Mouse (Mus musculus) midbrain, embryonic 15.5 days (tissue): Measurements from ENCODE around the gene Poc1b. TPM values are rescaled to one million over a fixed set of nuclear protein-coding genes. Genes with fewer than 3 reads are reported as not detected.

Source experiments
- ATAC-seq: fragments of 200-750 bp; cut with Nextera tagmentation; replicated peaks from 2 replicates; pipeline ENCODE4 v1.8.0; 2017; ENCODE audit warnings: moderate TSS enrichment
- H3K27ac ChIP-seq: fragments of 300-500 bp; sonication (generic); 2 replicates; pipeline ENCODE4 v1.5.1; 2015; ENCODE audit warnings: mild to moderate bottlenecking, inconsistent platforms
- H3K27me3 ChIP-seq: fragments of 300-500 bp; sonication (generic); replicated peaks from 2 replicates; pipeline ENCODE4 v1.6.1; 2015; ENCODE audit warnings: inconsistent platforms
- H3K36me3 ChIP-seq: fragments of 300-500 bp; sonication (generic); replicated peaks from 2 replicates; pipeline ENCODE4 v1.6.1; 2015; ENCODE audit warnings: inconsistent platforms
- H3K4me1 ChIP-seq: fragments of 300-500 bp; sonication (generic); 2 replicates; pipeline ENCODE4 v1.6.1; 2015; ENCODE audit warnings: inconsistent platforms
- H3K4me2 ChIP-seq: fragments of 300-500 bp; sonication (generic); 2 replicates; pipeline ENCODE4 v1.6.1; 2015; ENCODE audit warnings: inconsistent platforms, mild to moderate bottlenecking, moderate library complexity
- H3K4me3 ChIP-seq: fragments of 300-500 bp; sonication (generic); 2 replicates; pipeline ENCODE4 v1.5.1; 2015; ENCODE audit warnings: mild to moderate bottlenecking, inconsistent platforms
- H3K9ac ChIP-seq: fragments of 300-500 bp; sonication (generic); 2 replicates; pipeline ENCODE4 v1.6.1; 2015; ENCODE audit warnings: mild to moderate bottlenecking, inconsistent platforms
- H3K9me3 ChIP-seq: fragments of 300-500 bp; sonication (generic); 2 replicates; pipeline ENCODE4 v1.6.1; 2016; ENCODE audit warnings: inconsistent platforms
- WGBS: fragments of 180-500 bp; shearing (Covaris S2); methylation state at CpG from one replicate; pipeline ENCODE4 v1.1.7; 2015; ENCODE audit warnings: mixed read lengths; 5-methylcytosine and 5-hydroxymethylcytosine counted together
- polyA plus RNA-seq: library from polyadenylated mRNA; unstranded; fragments of >200 nt; fragmentation: Nextera tagmentation; extraction: Ambion mirVana; gene quantifications from 2 replicates; pipeline ENCODE4 v1.2.1, GENCODE M21; 2015

Poc1b gene
- polyA plus RNA-seq, 1 experiment from 2014 or later: 10.9 TPM

DNA sequence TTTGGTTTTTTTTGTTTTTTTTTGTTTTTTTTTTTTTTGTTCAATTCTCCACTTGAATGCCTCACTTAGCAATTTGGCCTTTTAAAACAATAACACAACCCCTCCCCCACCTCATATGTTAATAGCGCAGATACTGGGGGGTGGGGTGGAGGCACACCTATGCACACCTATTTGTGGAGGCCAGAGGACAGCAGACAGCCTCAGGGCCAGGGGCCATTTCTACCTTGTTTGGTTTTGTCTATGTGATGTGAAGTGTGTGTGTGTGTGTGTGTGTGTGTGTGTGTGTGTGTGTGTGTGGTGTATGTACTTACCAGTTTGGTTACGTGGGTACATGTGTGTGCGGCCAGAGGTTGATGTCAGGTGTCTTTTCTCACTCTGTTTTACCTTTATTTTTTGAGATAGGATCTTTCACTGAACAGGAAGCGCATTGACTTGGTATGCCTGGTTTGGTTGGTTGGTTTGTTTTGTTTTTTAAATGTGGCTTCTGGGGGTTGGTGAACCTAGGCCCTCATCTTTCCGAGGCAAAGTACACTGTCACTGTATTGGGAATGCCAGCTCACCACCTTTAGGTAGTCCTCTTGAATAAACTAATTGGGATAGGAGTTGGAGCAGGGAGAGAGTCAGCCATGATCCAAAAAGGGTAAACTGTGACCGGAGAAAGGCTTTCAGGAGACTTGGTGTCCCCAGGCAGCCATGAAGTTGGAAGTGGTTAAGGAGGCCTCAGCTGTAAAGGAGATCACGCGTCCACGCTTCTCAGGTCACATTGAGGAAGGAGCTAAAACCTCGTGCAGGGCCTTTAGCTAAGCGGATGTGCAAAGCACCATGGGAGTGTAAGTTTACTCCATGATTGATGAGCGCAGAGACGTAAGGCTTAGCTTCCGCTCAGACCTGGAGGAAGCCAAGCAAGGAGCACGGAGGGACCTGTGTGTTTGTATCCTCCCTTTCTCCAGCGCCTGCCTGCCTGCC, 10.1 kb downstream of the Poc1b start:
- no peaks in the 10 kb centered on the region for H3K9me3 ChIP-seq
- 93% methylated on average over 16 of the region's 16 CpGs for WGBS
- H3K9ac ChIP-seq: no peak overlapping the region
- ATAC-seq: no peak
- no peaks in the 10 kb centered on the region for H3K27me3 ChIP-seq
- H3K4me3 ChIP-seq: no peak overlapping the region
- H3K27ac ChIP-seq: no peak overlapping the region
- peaks cover 14% of the 10 kb centered on the region; the same call in 1 of the 2 replicates for H3K4me1 ChIP-seq
- no peak overlapping the region for H3K4me2 ChIP-seq
- H3K36me3 ChIP-seq: no peaks in the 10 kb centered on the region

DNA sequence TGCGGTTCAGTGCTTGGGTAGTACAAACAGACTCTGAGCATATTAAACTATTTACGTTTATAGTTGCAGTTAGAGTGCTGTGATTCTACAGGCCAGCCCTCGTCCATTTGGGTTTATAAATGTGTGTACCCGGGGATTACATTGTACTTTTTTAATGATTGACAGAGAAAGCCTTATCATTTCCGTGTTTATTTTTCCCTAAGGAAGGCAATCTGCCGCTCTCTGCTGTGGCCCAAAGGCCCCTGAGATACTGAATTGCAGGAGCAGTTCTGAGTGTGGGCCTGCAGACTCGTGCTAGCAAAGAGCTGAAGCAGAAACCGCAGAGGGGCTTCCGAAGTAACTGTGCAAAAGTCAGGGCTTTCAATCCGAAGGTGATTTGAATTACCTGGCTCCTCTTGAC, 11.0 kb downstream of the Poc1b start:
- WGBS: 86% methylated on average over 10 of the region's 10 CpGs
- H3K9me3 ChIP-seq: no peaks in the 10 kb centered on the region
- no peak for ATAC-seq

DNA sequence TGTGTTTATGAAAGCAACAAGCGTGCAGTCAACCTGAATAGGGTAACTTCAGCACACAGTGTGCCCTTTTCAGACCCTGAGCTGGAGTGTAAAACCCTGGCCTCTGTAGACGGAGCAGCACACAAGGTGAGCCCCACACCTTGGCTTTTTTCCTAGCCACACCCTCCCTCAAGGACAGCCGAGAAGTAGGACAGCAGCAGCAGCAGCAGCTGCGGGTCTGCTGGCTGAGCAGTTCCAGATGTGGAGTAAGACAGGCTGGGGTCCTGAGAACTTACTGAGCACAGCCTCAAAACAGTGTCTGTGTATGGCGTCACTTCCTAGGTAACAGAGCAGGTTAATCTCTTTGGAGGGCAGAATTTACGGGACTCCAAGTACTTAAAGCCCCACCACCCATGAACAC, 11.9 kb downstream of the Poc1b start:
- 88% methylated on average over 6 of the region's 6 CpGs for WGBS

More for the DNA sequence above, 11.0 kb downstream of the Poc1b start:
- H3K4me1 ChIP-seq: peaks cover 9% of the 10 kb centered on the region; the same call in 1 of the 2 replicates
- no peak overlapping the region for H3K4me3 ChIP-seq
- H3K4me2 ChIP-seq: no peak overlapping the region
- H3K27me3 ChIP-seq: no peaks in the 10 kb centered on the region
- H3K36me3 ChIP-seq: no peaks in the 10 kb centered on the region
- no peak overlapping the region for H3K9ac ChIP-seq
- no peak overlapping the region for H3K27ac ChIP-seq

DNA sequence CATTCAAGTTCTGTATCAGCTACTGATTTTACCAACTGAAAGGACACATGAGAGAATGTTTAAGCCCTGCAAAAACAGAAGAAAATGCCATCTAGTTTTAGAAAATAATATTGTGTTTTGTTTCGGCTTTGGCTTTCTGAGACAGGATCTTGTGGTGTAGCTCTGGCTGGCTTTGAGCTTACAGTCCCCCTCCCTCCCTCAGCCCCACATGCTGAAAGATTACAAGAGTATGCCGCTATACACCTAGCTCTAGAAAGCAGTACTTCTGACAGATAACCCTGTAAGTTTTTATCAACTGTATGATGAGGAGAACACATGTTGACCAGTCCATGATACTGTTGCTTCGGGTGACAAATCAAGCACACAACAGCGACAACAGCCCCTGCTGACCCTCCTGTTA, 12.6 kb downstream of the Poc1b start:
- H3K9me3 ChIP-seq: no peaks in the 10 kb centered on the region
- ATAC-seq: no peak
- H3K4me1 ChIP-seq: 0 out of 2 replicates have a peak, but pooled peaks cover 6% of the 10 kb centered on the region
- 91% methylated on average over 4 of the region's 4 CpGs for WGBS
- no peaks in the 10 kb centered on the region for H3K27me3 ChIP-seq
- no peak overlapping the region for H3K4me2 ChIP-seq
- H3K4me3 ChIP-seq: no peak overlapping the region
- H3K36me3 ChIP-seq: no peaks in the 10 kb centered on the region
- H3K27ac ChIP-seq: no peak overlapping the region
- no peak overlapping the region for H3K9ac ChIP-seq

More for the DNA sequence above, 11.9 kb downstream of the Poc1b start:
- Histone ChIP-seq H3K9ac (no peak overlapping the region), H3K4me3 (no peak overlapping the region), H3K4me1 (0 out of 2 replicates have a peak, but pooled peaks cover 6% of the 10 kb centered on the region), H3K9me3 (no peaks in the 10 kb centered on the region), H3K27ac (no peak overlapping the region), H3K27me3 (no peaks in the 10 kb centered on the region), H3K4me2 (no peak overlapping the region), H3K36me3 (no peaks in the 10 kb centered on the region)
- no peak for ATAC-seq

DNA sequence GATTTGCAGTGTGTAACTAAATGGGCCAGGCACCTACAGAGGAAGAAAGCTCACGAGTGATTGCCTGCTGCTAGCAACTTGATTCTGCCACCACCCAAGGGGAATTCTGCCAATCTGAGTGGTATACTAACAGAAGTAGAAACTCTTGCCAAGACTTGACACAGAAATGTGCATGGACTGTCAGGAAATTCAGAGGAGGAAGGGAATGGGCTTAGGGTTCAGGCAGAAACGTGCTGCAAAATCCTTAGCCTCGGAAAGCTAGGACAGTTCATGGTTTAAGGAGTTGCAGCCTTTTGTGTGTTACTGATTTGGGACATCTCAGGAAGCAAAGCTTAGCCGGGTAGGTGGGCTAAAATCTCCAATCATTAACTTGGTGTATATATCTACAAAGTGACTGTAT, 19.4 kb downstream of the Poc1b start, which contains the start of gene Phxr2:
Gene Phxr2 (minus strand): TSS at position 101 of the 400 bp plus-strand sequence.
- H3K9me3 ChIP-seq: no peaks in the 10 kb centered on the region
- no peak within 1 kb of the TSS for H3K4me3 ChIP-seq
- 90% methylated on average over 4 of the region's 4 CpGs for WGBS
- no peak within 1 kb of the TSS for H3K9ac ChIP-seq
- H3K36me3 ChIP-seq: no peaks in the 10 kb centered on the region; the same call in 1 of the 2 replicates
- no peak within 1 kb of the TSS for H3K27ac ChIP-seq
- H3K27me3 ChIP-seq: no peaks in the 10 kb centered on the region
- no peak within 1 kb of the TSS for H3K4me2 ChIP-seq
- H3K4me1 ChIP-seq: no peaks in the 10 kb centered on the region
- no peak for ATAC-seq

DNA sequence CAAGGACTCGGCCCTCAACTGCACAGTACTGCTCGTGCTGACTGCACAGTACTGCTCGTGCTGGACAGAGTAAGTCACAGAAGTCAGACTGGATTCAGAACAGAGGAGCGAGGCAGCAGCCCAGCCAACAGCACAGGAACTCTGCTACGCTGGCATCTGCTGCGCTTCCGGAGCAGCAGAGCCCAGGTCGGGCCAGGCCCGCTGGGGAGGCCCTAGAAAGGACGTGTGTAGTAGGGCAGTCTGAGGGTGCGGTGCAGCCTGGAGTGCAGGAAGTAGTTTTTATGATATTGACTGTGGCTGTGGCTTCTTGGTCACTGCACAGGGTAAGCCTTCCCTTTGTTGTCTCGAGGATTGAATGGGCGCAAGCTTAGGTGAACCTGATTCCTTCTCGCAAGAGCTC, 20.1 kb downstream of the Poc1b start:
- no peak overlapping the region for H3K4me3 ChIP-seq
- no peaks in the 10 kb centered on the region for H3K27me3 ChIP-seq
- H3K4me2 ChIP-seq: no peak overlapping the region
- WGBS: 91% methylated on average over 14 of the region's 14 CpGs
- no peaks in the 10 kb centered on the region; the same call in 1 of the 2 replicates for H3K36me3 ChIP-seq
- no peaks in the 10 kb centered on the region for H3K9me3 ChIP-seq
- H3K9ac ChIP-seq: no peak overlapping the region
- H3K4me1 ChIP-seq: no peaks in the 10 kb centered on the region
- no peak for ATAC-seq
- no peak overlapping the region for H3K27ac ChIP-seq

DNA sequence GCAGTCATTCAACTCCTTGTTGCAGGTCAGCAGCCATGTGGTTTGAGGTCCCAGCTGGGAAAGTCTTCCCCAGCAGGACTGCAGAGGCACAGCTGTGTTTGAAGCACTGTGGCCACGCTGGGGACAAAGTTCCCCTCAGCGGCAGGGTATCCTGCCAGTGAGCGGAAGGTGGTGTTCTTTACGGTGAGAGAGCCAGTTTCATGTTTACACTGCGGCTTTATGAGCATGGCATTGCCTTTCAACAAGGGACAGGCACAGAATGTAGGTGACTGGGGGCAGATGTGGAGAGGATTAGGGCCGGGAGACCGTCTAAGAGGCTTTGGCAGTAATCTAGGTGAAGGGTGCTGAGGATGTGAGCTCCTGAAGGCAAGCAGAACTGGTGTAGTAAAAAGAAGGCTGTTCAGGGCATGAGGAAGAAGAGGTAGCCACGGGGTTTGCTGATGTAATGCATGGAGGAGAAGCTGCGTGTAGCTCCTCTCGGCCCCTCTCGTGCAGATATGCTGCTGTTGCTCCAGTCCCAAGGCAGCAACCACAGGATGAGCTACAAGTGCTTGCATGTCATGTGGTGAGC, 20.9 kb downstream of the Poc1b start:
- no peak overlapping the region for H3K4me3 ChIP-seq
- H3K27me3 ChIP-seq: no peaks in the 10 kb centered on the region
- no peak overlapping the region for H3K27ac ChIP-seq
- no peaks in the 10 kb centered on the region; the same call in 1 of the 2 replicates for H3K36me3 ChIP-seq
- no peak for ATAC-seq
- H3K4me2 ChIP-seq: no peak overlapping the region
- H3K4me1 ChIP-seq: no peaks in the 10 kb centered on the region
- 74% methylated on average over 11 of the region's 11 CpGs for WGBS
- no peaks in the 10 kb centered on the region for H3K9me3 ChIP-seq
- H3K9ac ChIP-seq: no peak overlapping the region

DNA sequence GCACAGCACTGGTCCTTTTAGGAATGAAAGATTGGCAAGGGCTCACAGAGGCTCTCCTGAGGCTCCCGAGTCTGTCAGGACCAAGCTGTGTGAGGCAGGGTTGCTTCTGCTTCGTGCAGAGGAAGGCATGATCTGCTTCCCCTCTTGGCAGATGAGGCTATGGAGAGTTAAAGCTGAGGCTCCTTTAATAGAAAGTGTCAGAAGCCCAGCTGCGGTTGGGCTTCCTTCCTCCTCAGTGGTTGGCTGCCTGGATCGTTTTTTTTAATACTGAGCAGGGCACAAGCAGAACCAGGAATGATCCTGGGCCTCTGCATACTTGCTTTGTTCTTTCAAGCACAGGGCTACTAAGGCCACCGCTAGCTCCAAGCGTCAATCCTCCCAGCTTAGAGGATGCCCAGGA, 23.8 kb downstream of the Poc1b start:
- Histone ChIP-seq H3K27me3 (no peaks in the 10 kb centered on the region), H3K27ac (no peak overlapping the region), H3K9me3 (no peaks in the 10 kb centered on the region), H3K36me3 (no peaks in the 10 kb centered on the region; the same call in 1 of the 2 replicates), H3K9ac (no peak overlapping the region), H3K4me3 (no peak overlapping the region), H3K4me2 (no peak overlapping the region), H3K4me1 (no peaks in the 10 kb centered on the region)
- peak; percentile 8; the same call in 1 of the 2 replicates for ATAC-seq
- 25% methylated on average over 6 of the region's 6 CpGs for WGBS

DNA sequence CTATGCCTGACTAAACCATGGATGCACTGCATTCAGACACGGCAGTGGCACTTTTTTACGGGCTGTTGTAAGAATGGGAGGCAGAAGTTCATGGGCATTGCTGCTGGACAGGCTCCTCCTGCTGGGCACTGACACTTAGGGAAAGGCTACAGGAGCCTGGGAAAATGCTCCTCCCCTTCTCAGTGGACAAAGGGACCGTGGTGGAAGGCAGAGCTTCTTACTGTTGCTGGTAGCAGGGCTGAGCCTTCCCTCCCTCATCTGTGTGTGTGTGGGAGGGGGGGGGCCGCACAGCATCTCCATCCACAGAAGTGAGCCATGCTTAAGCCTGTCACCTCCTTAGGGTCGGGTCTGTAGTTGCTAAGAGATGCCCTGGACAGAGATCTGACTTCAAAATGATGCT, 24.5 kb downstream of the Poc1b start:
- Histone ChIP-seq H3K9ac (no peak overlapping the region), H3K36me3 (no peaks in the 10 kb centered on the region; the same call in 1 of the 2 replicates), H3K4me2 (no peak overlapping the region), H3K4me1 (no peaks in the 10 kb centered on the region), H3K4me3 (no peak overlapping the region), H3K27ac (no peak overlapping the region), H3K9me3 (no peaks in the 10 kb centered on the region), H3K27me3 (no peaks in the 10 kb centered on the region)
- WGBS: 40% methylated on average over 5 of the region's 5 CpGs
- ATAC-seq: no peak

DNA sequence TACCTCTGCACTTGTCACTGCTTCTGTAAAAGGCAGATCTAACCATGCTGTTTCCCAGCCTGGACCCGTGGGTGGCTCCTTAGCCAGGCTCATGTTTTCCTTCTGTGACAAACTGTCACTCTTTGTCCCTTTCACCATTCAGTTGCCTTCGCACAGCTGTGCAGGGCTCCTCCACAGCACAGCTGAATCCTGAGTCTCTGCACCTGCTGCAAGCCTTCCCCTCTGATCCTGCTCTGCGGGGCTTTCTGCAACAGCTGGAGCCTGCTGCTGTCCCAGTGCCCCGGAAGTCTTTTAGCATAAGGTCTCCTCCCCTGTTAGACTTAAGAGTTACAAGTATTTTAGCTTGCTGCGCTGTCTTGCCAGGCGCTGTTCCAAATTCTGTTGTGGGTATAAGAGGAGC, 25.4 kb downstream of the Poc1b start:
- Histone ChIP-seq H3K4me3 (no peak overlapping the region), H3K4me2 (no peak overlapping the region), H3K36me3 (no peaks in the 10 kb centered on the region), H3K9me3 (no peaks in the 10 kb centered on the region), H3K27ac (no peak overlapping the region), H3K9ac (no peak overlapping the region), H3K27me3 (no peaks in the 10 kb centered on the region), H3K4me1 (no peaks in the 10 kb centered on the region)
- 67% methylated on average over 6 of the region's 6 CpGs for WGBS
- 0 out of 2 replicates have a peak, but pooled peaks have one; percentile 43 for ATAC-seq

DNA sequence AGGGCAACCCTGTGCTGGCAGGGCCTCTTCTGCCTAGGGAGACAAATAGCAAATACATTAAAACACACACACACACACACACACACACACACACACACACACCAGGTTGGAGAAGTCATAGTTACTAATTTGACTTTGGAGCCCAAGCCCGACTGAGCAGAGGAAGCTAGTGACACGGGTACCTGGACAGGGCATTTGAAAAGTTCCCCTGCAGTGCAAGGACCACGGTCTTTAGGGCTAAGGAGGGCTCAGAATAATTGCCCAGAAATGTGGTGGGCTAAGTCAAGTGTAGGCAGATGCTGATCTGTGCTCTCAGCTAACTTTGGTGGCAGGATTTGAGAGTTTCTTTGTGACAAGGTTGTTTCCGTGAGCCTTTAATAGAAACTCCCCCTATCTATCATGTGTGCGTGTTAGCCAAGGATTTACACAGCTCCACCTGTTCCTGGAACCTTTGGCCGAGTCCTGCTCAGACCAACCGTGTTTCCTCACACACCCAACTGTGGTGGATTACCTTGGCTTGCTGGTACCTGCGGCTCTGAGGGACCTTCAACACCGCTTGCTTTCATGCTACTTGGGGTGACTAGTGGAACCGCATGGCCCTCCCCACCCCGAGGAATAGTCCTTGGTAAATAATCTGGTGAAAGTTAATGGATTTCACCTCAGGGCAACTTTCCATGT, 25.9 kb downstream of the Poc1b start:
- Histone ChIP-seq H3K4me3 (no peak overlapping the region), H3K9me3 (no peaks in the 10 kb centered on the region), H3K4me1 (no peaks in the 10 kb centered on the region), H3K27ac (no peak overlapping the region), H3K27me3 (no peaks in the 10 kb centered on the region), H3K9ac (no peak overlapping the region), H3K36me3 (no peaks in the 10 kb centered on the region), H3K4me2 (no peak overlapping the region)
- ATAC-seq: no peak
- 92% methylated on average over 11 of the region's 11 CpGs for WGBS

DNA sequence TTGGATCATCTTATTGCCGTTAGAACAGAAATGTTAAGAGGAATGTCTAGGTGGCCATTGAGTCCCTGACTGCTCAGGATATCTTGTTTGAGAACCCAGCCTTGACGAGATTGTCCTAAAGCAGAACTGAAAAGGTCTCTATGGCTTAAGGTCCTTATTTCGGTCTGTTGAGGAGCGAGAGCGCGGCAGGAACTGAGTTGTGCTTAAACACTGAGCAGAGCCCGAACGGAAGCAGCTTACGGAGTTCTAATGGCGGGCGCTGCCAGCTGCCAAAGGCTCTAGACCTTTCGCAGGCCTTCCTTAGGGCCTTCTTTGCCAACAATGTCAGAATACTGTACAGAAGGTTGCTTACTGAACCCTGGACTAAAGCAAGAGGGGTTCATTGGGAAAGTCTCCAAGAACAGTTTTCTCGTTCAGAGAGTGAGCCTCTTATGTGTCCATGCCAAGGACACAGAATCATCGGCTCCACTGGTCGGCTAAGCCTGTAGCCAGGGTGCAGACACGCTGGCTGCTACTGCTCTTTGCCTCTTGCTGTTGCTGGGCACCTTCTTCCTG, 26.6 kb downstream of the Poc1b start:
- Histone ChIP-seq H3K27ac (no peak overlapping the region), H3K9me3 (no peaks in the 10 kb centered on the region), H3K4me2 (no peak overlapping the region), H3K4me3 (no peak overlapping the region), H3K36me3 (no peaks in the 10 kb centered on the region), H3K9ac (no peak overlapping the region), H3K4me1 (no peaks in the 10 kb centered on the region), H3K27me3 (no peaks in the 10 kb centered on the region)
- no peak for ATAC-seq
- 93% methylated on average over 16 of the region's 16 CpGs for WGBS
